Mouse (Mus musculus) lung, embryonic 16.5 days (tissue): ENCODE measurements around the gene Cmtm5. TPM values are rescaled to one million over a fixed set of nuclear protein-coding genes. Genes with fewer than 3 reads are reported as not detected.
"Not testable (repeated sequence)": the region's sequence is repeated elsewhere in the genome, so short reads cannot be mapped to it uniquely, and the experiment has no call there.

ENCODE experiments used
- ATAC-seq: fragments of 200-750 bp; cut with Nextera tagmentation; 2 replicates; pipeline ENCODE4 v1.8.0; 2017; ENCODE audit warnings: low read depth, mild to moderate bottlenecking, moderate library complexity
- H3K27ac ChIP-seq: fragments of 300-500 bp; sonication (generic); 2 replicates; pipeline ENCODE4 v1.5.1; 2014; ENCODE audit warnings: mild to moderate bottlenecking, control low read depth, low read length
- H3K27me3 ChIP-seq: fragments of 300-500 bp; sonication (generic); 2 replicates; pipeline ENCODE4 v1.6.1; 2014; ENCODE audit warnings: low read depth, low read length, mixed read lengths; ENCODE audit not compliant: control insufficient read depth, insufficient read depth
- H3K36me3 ChIP-seq: fragments of 300-500 bp; sonication (generic); 2 replicates; pipeline ENCODE4 v1.6.1; 2014; ENCODE audit warnings: low read length; ENCODE audit not compliant: control insufficient read depth, insufficient read depth
- H3K4me1 ChIP-seq: fragments of 300-500 bp; sonication (generic); replicated peaks from 2 replicates; pipeline ENCODE4 v1.6.1; 2014; ENCODE audit warnings: low read length, mixed read lengths; ENCODE audit not compliant: control insufficient read depth, insufficient read depth
- H3K4me2 ChIP-seq: fragments of 300-500 bp; sonication (generic); 2 replicates; pipeline ENCODE4 v1.6.1; 2014; ENCODE audit warnings: low read depth, low read length, control low read depth
- H3K4me3 ChIP-seq: fragments of 300-500 bp; sonication (generic); 2 replicates; pipeline ENCODE4 v1.5.1; 2014; ENCODE audit warnings: mild to moderate bottlenecking, low read length, control low read depth
- H3K9ac ChIP-seq: fragments of 300-500 bp; sonication (generic); 2 replicates; pipeline ENCODE4 v1.6.1; 2014; ENCODE audit warnings: low read length, control low read depth
- H3K9me3 ChIP-seq: fragments of 300-500 bp; sonication (generic); 2 replicates; pipeline ENCODE4 v1.6.1; 2016; ENCODE audit warnings: low read length; ENCODE audit not compliant: control insufficient read depth
- WGBS: fragments of 180-500 bp; shearing (Covaris S2); extraction: QIAGEN DNeasy Blood & Tissue Kit; methylation state at CpG from one replicate; pipeline ENCODE4 v1.1.7; 2014; 5-methylcytosine and 5-hydroxymethylcytosine counted together
- microRNA counts: library from miRNA; unstranded; fragments of <30 nt; microRNA quantifications from one replicate; lab custom pipeline; 2016
- microRNA-seq: library from miRNA; unstranded; fragments of <30 nt; microRNA quantifications from one replicate; pipeline ENCODE4, GENCODE M21; 2016
- polyA plus RNA-seq: library from polyadenylated mRNA; unstranded; fragments of >200 nt; fragmentation: Nextera tagmentation; extraction: Ambion mirVana; gene quantifications from 2 replicates; pipeline ENCODE4 v1.2.1, GENCODE M21; 2015

Gene Cmtm5
- polyA plus RNA-seq, 1 experiment from 2014 or later = 1.2 TPM

GRCm38 (mm10) chr14:54974068-54974791, 38.2 kb downstream of the Cmtm5 start:
- Histone ChIP-seq H3K4me2 (no peak overlapping the region), H3K27me3 (no peaks in the 10 kb centered on the region), H3K4me1 (no peaks in the 10 kb centered on the region), H3K4me3 (no peak overlapping the region), H3K9me3 (no peaks in the 10 kb centered on the region), H3K27ac (no peak overlapping the region), H3K36me3 (no peaks in the 10 kb centered on the region), H3K9ac (no peak overlapping the region)
- WGBS = 80% methylated on average over 6 of the region's 6 CpGs
- no peak for ATAC-seq

GRCm38 (mm10) chr14:54976633-54977032, 40.6 kb downstream of the Cmtm5 start, which contains the start of gene Gm17428:
Gm17428 (plus strand) TSS chr14:54976933.
- H3K27me3 ChIP-seq = no peaks in the 10 kb centered on the region
- 53% methylated on average over 1 of the region's 1 CpGs for WGBS
- no peak for ATAC-seq
- no peak within 1 kb of the TSS for H3K27ac ChIP-seq
- no peaks in the 10 kb centered on the region for H3K9me3 ChIP-seq
- no peaks in the 10 kb centered on the region for H3K4me1 ChIP-seq
- no peak within 1 kb of the TSS for H3K4me3 ChIP-seq
- no peak within 1 kb of the TSS for H3K9ac ChIP-seq
- H3K4me2 ChIP-seq = no peak within 1 kb of the TSS
- no peaks in the 10 kb centered on the region for H3K36me3 ChIP-seq

GRCm38 (mm10) chr14:54978664-54979063, 42.6 kb downstream of the Cmtm5 start:
- H3K4me1 ChIP-seq = no peaks in the 10 kb centered on the region

GRCm38 (mm10) chr14:54981934-54982333, 45.9 kb downstream of the Cmtm5 start:
- no peak overlapping the region for H3K27ac ChIP-seq
- H3K4me1 ChIP-seq = no peaks in the 10 kb centered on the region
- no peak overlapping the region for H3K4me3 ChIP-seq
- H3K36me3 ChIP-seq = no peaks in the 10 kb centered on the region
- no peak overlapping the region for H3K9ac ChIP-seq
- H3K4me2 ChIP-seq = no peak overlapping the region
- H3K27me3 ChIP-seq = no peaks in the 10 kb centered on the region
- ATAC-seq = no peak
- no peaks in the 10 kb centered on the region for H3K9me3 ChIP-seq
- WGBS = 92% methylated on average over 7 of the region's 7 CpGs

More at GRCm38 (mm10) chr14:54978664-54979063, 42.6 kb downstream of the Cmtm5 start:
- H3K4me3 ChIP-seq = no peak overlapping the region
- no peak overlapping the region for H3K4me2 ChIP-seq
- H3K27me3 ChIP-seq = no peaks in the 10 kb centered on the region
- ATAC-seq = no peak
- no peaks in the 10 kb centered on the region for H3K9me3 ChIP-seq
- H3K27ac ChIP-seq = no peak overlapping the region
- no peak overlapping the region for H3K9ac ChIP-seq
- no peaks in the 10 kb centered on the region for H3K36me3 ChIP-seq
- WGBS = 86% methylated on average over 8 of the region's 8 CpGs

GRCm38 (mm10) chr14:54988350-54988874, 52.4 kb downstream of the Cmtm5 start:
- H3K4me3 ChIP-seq, ATAC-seq, H3K9ac ChIP-seq, H3K4me2 ChIP-seq, H3K36me3 ChIP-seq, H3K27me3 ChIP-seq, H3K9me3 ChIP-seq, H3K4me1 ChIP-seq, H3K27ac ChIP-seq: not testable (repeated sequence)
- 81% methylated on average over 9 of the region's 9 CpGs for WGBS

MicroRNAs encoded within 50 kb of the gene (microRNA counts, 519-probe panel; counts per million panel counts)
- microRNA mmu-miR-208a (lab: Ali Mortazavi, UCI) (4,021 counts per million, percentile 81 among the panel's probes with 10 or more counts), microRNA mmu-miR-208b (lab: Ali Mortazavi, UCI) (2,902 counts per million, percentile 56 among the panel's probes with 10 or more counts)

Small RNA genes within 50 kb of the gene (microRNA-seq; reads per million reads assigned to microRNA genes)
- gene Mir208a (676 reads per million, percentile 71 among the genes with 10 or more reads in this experiment), gene Mir208b (283 reads per million, percentile 62 among the genes with 10 or more reads in this experiment)

Other genes with a start within 250 kb of the Cmtm5 start
- 106 and 116 TPM in 2 replicates for gene Acin1, start 249.3 kb upstream of the Cmtm5 start, polyA plus RNA-seq
- 0.11 and 0.19 TPM in 2 replicates for gene Gm29776, start 237.4 kb upstream of the Cmtm5 start, polyA plus RNA-seq
- gene Cebpe, start 224.1 kb upstream of the Cmtm5 start, polyA plus RNA-seq = 0.28 TPM in 1 of 2 replicates, not detected in the other
- 1.9 and 2.0 TPM in 2 replicates for gene Slc7a8, start 154.3 kb upstream of the Cmtm5 start, polyA plus RNA-seq
- not detected in 2 replicates for gene Rnf212b, start 122.1 kb upstream of the Cmtm5 start, polyA plus RNA-seq
- gene Homez, start 65.3 kb upstream of the Cmtm5 start, polyA plus RNA-seq = 10.2 and 13.2 TPM in 2 replicates
- gene Ppp1r3e, start 58.7 kb upstream of the Cmtm5 start, polyA plus RNA-seq = 1.5 and 1.6 TPM in 2 replicates
- 3.4 and 4.2 TPM in 2 replicates for gene Bcl2l2, start 52.9 kb upstream of the Cmtm5 start, polyA plus RNA-seq
- gene Gm20521, start 52.8 kb upstream of the Cmtm5 start, polyA plus RNA-seq = not detected in 2 replicates
- gene Pabpn1, start 43.8 kb upstream of the Cmtm5 start, polyA plus RNA-seq = 89.1 and 92.8 TPM in 2 replicates
- 27.2 and 28.3 TPM in 2 replicates for gene Slc22a17, start 23.1 kb upstream of the Cmtm5 start, polyA plus RNA-seq
- 24.6 and 26.0 TPM in 2 replicates for gene Efs, start 10.1 kb upstream of the Cmtm5 start, polyA plus RNA-seq
- not detected in 2 replicates for gene Il25, start 3.6 kb upstream of the Cmtm5 start, polyA plus RNA-seq
- 111 and 179 TPM in 2 replicates for gene Myh6, start 30.7 kb downstream of the Cmtm5 start, polyA plus RNA-seq
- gene Gm17428, start 40.7 kb downstream of the Cmtm5 start, polyA plus RNA-seq = not detected in 2 replicates
- 37.3 and 42.7 TPM in 2 replicates for gene Myh7, start 58.4 kb downstream of the Cmtm5 start, polyA plus RNA-seq
- gene Ngdn, start 79.2 kb downstream of the Cmtm5 start, polyA plus RNA-seq = 75.9 and 76.9 TPM in 2 replicates
- 3.8 and 4.3 TPM in 2 replicates for gene Zfhx2, start 156.1 kb downstream of the Cmtm5 start, polyA plus RNA-seq
- gene Thtpa, start 158.5 kb downstream of the Cmtm5 start, polyA plus RNA-seq = 21.0 and 21.1 TPM in 2 replicates
- gene Ap1g2, start 170.3 kb downstream of the Cmtm5 start, polyA plus RNA-seq = 19.7 and 23.2 TPM in 2 replicates
- 0.18 and 0.40 TPM in 2 replicates for gene Jph4, start 180.7 kb downstream of the Cmtm5 start, polyA plus RNA-seq